Mouse (Mus musculus) thymus, adult 2 months (tissue): ENCODE results near the gene Atad5.
A peak's percentile ranks its signal among the peaks of the same experiment; 100 is the strongest.

Source experiments
- CTCF ChIP-seq: fragments of 200-500 bp; IDR thresholded peaks from 2 replicates; pipeline ENCODE4 v1.5.1; 2012; ENCODE audit warnings: mild to moderate bottlenecking, control low read depth, low read length, moderate library complexity, borderline replicate concordance; ENCODE audit not compliant: control insufficient read depth, poor library complexity, insufficient read depth; ENCODE audit errors: extremely low read depth
- POLR2A ChIP-seq: fragments of 200-500 bp; IDR thresholded peaks from 2 replicates; pipeline ENCODE4 v1.6.1; 2012; ENCODE audit warnings: mild to moderate bottlenecking, low read length, control low read depth, moderate library complexity; ENCODE audit not compliant: control insufficient read depth, poor library complexity, insufficient read depth; ENCODE audit errors: extremely low read depth

DNA sequence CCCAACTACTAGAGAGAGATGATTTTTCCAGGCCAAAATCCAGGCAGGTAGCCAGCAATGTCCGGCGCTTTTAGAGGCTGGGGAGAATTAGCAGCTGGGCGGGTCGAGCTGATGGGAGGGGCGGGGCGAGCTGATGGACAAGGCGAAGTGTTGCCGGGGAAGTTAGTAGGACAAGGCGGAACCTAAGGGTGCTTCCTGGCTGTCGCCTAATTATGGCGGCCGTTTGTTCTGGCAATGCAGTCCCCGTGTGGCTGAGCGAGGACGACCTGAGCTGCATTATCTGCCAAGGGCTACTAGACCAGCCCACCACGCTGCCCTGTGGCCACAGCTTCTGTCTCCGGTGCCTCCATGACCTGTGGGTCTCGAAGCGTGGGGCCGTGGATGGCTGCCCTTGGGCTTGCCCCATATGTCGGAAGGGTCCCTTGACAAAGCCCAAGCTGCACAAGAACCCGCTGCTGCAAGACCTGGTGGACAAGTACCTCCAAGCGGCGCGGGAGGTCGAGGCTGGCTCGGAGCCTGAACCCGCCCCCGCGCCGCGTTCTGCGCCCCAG lies 94.6 kb downstream of the Atad5 start, which contains the start of gene Rnf135:
- TF ChIP-seq POLR2A = no peak
- TF ChIP-seq CTCF = 0 out of 2 replicates have a peak, but pooled peaks have one; percentile 36
